Mouse (Mus musculus) lung, adult 2 months (tissue): ENCODE data around the gene Ppp3ca.
A peak's percentile ranks its signal among the peaks of the same experiment; 100 is the strongest.

ENCODE experiments used
- CTCF ChIP-seq: fragments of 200-500 bp; IDR thresholded peaks from 2 replicates; pipeline ENCODE4 v1.5.1; 2011; ENCODE audit warnings: mild to moderate bottlenecking, low read length, control low read depth; ENCODE audit not compliant: insufficient read depth
- POLR2A ChIP-seq: fragments of 200-500 bp; IDR thresholded peaks from 2 replicates; pipeline ENCODE4 v1.6.1; 2011; ENCODE audit warnings: low read depth, mild to moderate bottlenecking, control low read depth, low read length, borderline replicate concordance; ENCODE audit errors: extremely low read depth

DNA sequence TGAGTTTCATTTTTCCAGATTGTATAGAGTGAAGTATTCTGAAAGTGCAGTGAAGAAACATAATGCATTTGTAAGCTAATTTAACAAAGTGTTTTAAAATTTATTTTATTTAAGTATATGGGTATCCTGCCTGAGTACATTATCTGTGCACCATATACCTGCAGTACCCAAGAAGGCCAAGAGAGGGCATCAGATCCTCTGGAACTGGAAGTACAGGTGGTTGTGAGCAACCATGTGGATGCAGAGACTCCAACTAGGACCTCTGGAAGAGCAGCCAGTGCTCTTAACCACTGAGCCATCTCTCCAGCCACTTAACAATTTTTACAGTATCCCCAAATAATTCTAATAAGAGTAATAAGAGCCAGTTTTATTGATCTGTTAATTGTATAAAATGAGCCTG is 225.6 kb downstream of the Ppp3ca start:
- TF ChIP-seq POLR2A = no peak
- peak; percentile 39; the same call in 1 of the 2 replicates for TF ChIP-seq CTCF
